Mouse (Mus musculus) right cerebral cortex, postnatal 25 days (tissue): ENCODE data around the gene Tmem150c.

ENCODE experiments used
- DNase-seq: peaks from one replicate; pipeline ENCODE4 v3.0.0; 2022

Gene Tmem150c

GRCm38 (mm10) chr5:100159638-100159973 lies at the start of gene Tmem150c:
Gene Tmem150c (minus strand): TSS chr5:100159808.
- no peak for DNase-seq

GRCm38 (mm10) chr5:100209093-100209492 lies 49.5 kb upstream of the Tmem150c start:
- no peak for DNase-seq

GRCm38 (mm10) chr5:100206675-100207074 lies 47.1 kb upstream of the Tmem150c start:
- no peak for DNase-seq

- DNase-seq = no peak
Observed at GRCm38 (mm10) chr5:100205519-100206189, 46.0 kb upstream of the Tmem150c start.

GRCm38 (mm10) chr5:100200805-100201204 lies 41.2 kb upstream of the Tmem150c start:
- DNase-seq = no peak

GRCm38 (mm10) chr5:100200296-100200695 lies 40.7 kb upstream of the Tmem150c start:
- DNase-seq = no peak

GRCm38 (mm10) chr5:100199092-100199853 lies 39.7 kb upstream of the Tmem150c start:
- DNase-seq = no peak

GRCm38 (mm10) chr5:100197476-100197875 lies 37.9 kb upstream of the Tmem150c start:
- no peak for DNase-seq

GRCm38 (mm10) chr5:100196854-100197431 lies 37.3 kb upstream of the Tmem150c start:
- DNase-seq = no peak

GRCm38 (mm10) chr5:100196397-100196796 lies 36.8 kb upstream of the Tmem150c start:
- no peak for DNase-seq

GRCm38 (mm10) chr5:100191438-100192190 lies 32.0 kb upstream of the Tmem150c start:
- no peak for DNase-seq

GRCm38 (mm10) chr5:100187035-100187901 lies 27.7 kb upstream of the Tmem150c start:
- no peak for DNase-seq

- DNase-seq = no peak
Observed at GRCm38 (mm10) chr5:100186618-100187017, 27.0 kb upstream of the Tmem150c start.

GRCm38 (mm10) chr5:100185895-100186294 lies 26.3 kb upstream of the Tmem150c start:
- DNase-seq = no peak

GRCm38 (mm10) chr5:100181011-100181410 lies 21.4 kb upstream of the Tmem150c start:
- DNase-seq = no peak

GRCm38 (mm10) chr5:100178781-100179165 lies 19.2 kb upstream of the Tmem150c start:
- no peak for DNase-seq

GRCm38 (mm10) chr5:100178122-100178780 lies 18.6 kb upstream of the Tmem150c start:
- DNase-seq = no peak

GRCm38 (mm10) chr5:100177547-100177946 lies 17.9 kb upstream of the Tmem150c start:
- no peak for DNase-seq

GRCm38 (mm10) chr5:100176096-100176495 lies 16.5 kb upstream of the Tmem150c start:
- DNase-seq = no peak

GRCm38 (mm10) chr5:100175582-100175981 lies 16.0 kb upstream of the Tmem150c start:
- no peak for DNase-seq

- no peak for DNase-seq
Observed at GRCm38 (mm10) chr5:100172104-100172503, 12.5 kb upstream of the Tmem150c start.
